Mouse (Mus musculus): Measurements from ENCODE around the gene Mob1b. TPM values are rescaled to one million over a fixed set of nuclear protein-coding genes. Genes with fewer than 3 reads are reported as not detected.
A peak's percentile ranks its signal among the peaks of the same experiment; 100 is the strongest.

The Mob1b gene
- total RNA-seq, 1 experiment from 2014 or later = 43.1 TPM

- DNase-seq = no peak
Observed at GRCm38 (mm10) chr5:88782072-88782765, 61.6 kb downstream of the Mob1b start.

- DNase-seq = no peak
Observed at GRCm38 (mm10) chr5:88785059-88785458, 64.4 kb downstream of the Mob1b start.

DNA sequence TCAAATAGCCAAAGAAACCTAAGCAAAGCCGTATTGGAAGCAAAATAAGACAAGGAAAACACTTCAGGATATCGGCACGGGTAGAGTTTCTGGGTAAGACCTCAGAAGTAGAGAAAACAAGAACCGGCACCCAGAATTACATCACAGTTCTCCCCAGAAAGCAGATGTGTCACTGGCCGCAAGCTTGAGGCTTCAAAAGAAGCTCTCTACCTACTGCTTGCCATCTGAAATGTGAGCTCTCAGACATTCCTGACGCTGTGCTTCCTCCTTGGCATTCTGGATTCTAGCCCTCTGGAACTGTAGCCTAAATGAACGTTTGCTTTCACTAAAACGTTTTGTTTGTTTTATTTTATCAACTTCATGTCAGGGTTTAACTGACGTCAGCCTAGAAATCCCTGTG, 70.0 kb downstream of the Mob1b start:
- no peak for DNase-seq

GRCm38 (mm10) chr5:88791256-88792245, 70.9 kb downstream of the Mob1b start:
- DNase-seq = peak; percentile 30

- DNase-seq = no peak
Observed at GRCm38 (mm10) chr5:88793676-88794075, 73.0 kb downstream of the Mob1b start.

DNA sequence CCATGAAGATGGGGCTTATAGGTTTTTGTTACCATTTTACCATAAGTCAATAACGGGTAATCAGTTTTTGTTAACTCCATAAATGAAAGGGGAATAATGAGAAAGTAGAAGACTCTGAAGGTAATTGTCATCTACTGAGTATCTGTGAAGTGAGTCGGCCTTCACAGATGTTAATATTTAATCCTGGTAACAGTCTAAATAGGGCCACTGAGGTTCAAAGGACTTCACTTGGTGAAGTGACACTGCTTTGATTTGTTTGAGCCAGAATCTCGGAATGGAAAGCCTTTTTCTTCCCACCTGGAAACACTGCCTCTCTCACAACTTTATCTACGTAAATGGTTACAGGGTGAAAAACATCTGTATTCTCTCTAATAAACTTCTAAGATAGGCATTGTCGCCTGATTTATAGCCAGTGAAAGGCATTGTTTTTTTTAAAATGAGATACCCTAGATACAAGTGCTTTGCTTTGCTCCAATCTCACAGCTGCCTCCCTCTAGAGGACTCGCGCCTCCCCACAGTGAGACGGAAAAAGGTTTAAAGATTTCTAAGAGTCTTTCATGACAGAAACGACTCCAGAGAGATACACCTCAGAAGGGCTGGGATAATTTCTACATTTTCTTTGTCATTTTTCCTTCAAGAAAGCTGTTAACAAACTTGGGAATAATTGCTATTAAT, 75.4 kb downstream of the Mob1b start:
- no peak for DNase-seq

DNA sequence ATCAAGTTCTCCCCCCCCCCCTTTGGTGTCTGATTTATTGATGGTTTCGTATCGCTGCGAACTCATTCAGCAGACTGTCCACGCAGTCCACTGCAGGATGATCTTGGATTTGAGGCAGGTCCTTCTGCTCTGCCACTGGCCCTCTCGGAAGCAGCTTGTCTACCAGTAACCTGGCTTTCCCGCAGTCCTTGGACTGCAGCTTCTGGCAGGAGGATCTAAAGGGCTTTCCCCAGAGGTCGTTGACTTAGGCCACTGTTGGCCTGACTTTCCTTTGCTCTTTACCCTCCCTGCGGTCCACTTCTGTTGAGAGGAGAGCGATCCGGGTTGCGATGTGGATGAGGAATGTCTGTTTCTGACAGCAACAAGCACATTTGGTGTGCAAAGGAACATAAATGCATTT, 75.9 kb downstream of the Mob1b start:
- no peak for DNase-seq

GRCm38 (mm10) chr5:88797121-88797520, 76.5 kb downstream of the Mob1b start:
- DNase-seq = no peak

DNA sequence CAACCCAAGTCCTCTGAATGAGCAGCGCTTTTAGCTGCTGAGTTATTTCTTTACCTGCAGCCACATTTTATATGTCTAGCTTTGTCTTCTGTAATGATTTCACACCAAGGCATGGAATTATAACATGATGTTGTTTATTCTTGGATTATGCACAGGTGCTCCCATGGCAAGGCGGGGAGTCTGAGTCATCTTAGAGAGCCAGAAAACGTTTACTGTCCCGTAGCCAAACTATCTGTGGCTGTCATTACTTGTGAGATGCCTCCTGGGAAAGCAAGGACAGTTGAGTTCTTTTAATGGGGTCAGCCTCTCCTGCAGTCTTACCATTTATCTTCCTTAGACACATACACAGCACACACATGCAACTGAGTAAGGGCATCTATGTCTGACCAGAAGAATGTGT, 85.0 kb downstream of the Mob1b start:
- DNase-seq = no peak

- DNase-seq = no peak
Observed at GRCm38 (mm10) chr5:88806278-88806677, 85.6 kb downstream of the Mob1b start.

- DNase-seq = no peak
Observed at GRCm38 (mm10) chr5:88807342-88807741, 86.7 kb downstream of the Mob1b start.

GRCm38 (mm10) chr5:88813188-88813587, 92.5 kb downstream of the Mob1b start:
- no peak for DNase-seq

Other genes with a start within 250 kb of the Mob1b start
- not detected in 2 replicates for gene Enam, start 232.9 kb upstream of the Mob1b start, total RNA-seq (2021)
- 0.27 TPM in 1 of 2 replicates, not detected in the other for gene Jchain, start 193.0 kb upstream of the Mob1b start, total RNA-seq (2021)
- gene Utp3, start 166.4 kb upstream of the Mob1b start, total RNA-seq (2021) = 36.8 and 37.2 TPM in 2 replicates
- gene Rufy3, start 155.8 kb upstream of the Mob1b start, total RNA-seq (2021) = 31.1 and 41.5 TPM in 2 replicates
- 134 and 146 TPM in 2 replicates for gene Grsf1, start 44.7 kb upstream of the Mob1b start, total RNA-seq (2021)
- gene Dck, start 44.1 kb downstream of the Mob1b start, total RNA-seq (2021) = 4.6 and 6.7 TPM in 2 replicates
- 30.5 and 46.1 TPM in 2 replicates for gene Slc4a4, start 166.0 kb downstream of the Mob1b start, total RNA-seq (2021)